ENCODE assay signal across 10 mouse cellular contexts in the genomic region with DNA sequence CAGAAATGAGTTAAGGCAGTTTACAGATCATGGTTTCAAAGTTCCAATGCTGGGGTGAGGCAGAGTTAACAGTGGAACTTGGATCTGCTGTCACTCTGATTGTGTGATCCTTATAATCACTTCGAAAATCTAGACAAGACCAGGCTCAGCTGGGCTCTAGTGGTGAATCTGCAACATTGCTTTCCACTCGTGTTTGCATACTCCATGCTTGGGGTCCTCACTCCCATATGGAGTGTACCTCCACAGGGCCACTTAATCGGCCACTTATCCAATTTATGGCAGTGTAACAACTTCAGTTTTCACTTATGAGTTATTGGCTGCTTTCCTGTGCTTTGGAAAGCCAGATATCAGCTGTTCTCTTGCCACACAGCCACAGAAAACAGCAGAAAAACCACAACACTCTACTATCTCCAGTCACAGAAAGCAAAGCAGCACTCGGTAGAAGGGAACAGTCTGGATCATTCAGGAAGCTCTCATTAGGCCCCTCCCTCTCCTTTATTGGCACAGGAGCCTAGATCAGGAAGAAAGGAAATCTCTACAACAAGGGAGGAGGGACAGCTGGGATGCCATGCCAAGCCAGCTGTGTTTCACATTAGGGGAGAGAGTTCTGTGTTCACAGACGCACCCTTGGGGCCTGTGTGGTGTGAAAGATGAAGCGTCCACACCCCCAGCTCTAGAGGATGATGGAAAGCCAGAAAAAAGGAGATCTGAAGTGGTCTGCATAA.
DNase-seq lines count a peak whose midpoint lies in the region.
"Had no signal": no experiment of that assay in that cellular context is flagged by ENCODE, and none has a peak within 500 bp of the region (broad histone marks: within the 10 kb centered on the region; RNA-seq: fewer than 3 reads in every experiment).

No protein-coding gene starts in this region.

- DNase-seq in heart, adult 18-20 months, result peak; percentile 43 to 66
- no peak for DNase-seq in heart, embryonic 10.5 days (ENCODE audit: low spot score)
- peak; percentile 5 for DNase-seq in urinary bladder, postnatal 14 days (ENCODE audit: low spot score)
- no peak for DNase-seq in urinary bladder, postnatal 4 days (ENCODE audit: low spot score in 2 of 2)
- DNase-seq in heart, postnatal 4 days, result peak; percentile 52
- DNase-seq in adrenal gland, adult 18-20 months (ENCODE audit: low spot score in 2 of 2), result no peak
- no peak for DNase-seq in cerebellum, adult 8-10 months
- no peak for DNase-seq in ovary, postnatal 10 days (ENCODE audit: low spot score)
- DNase-seq: kidney, adult 11 months had no signal

- no peak overlapping the region for H3K4me3 ChIP-seq in heart, embryonic 10.5 days
- H3K4me3 ChIP-seq: midbrain, embryonic 12.5 days had no signal

- no peak overlapping the region for H3K27ac ChIP-seq in heart, embryonic 10.5 days
- H3K27ac ChIP-seq: midbrain, embryonic 12.5 days had no signal

- WGBS in heart, embryonic 10.5 days, result 50% methylated on average over 6 of the region's 6 CpGs

- no peaks in the 10 kb centered on the region for H3K9me3 ChIP-seq in heart, embryonic 10.5 days
- H3K9me3 ChIP-seq: midbrain, embryonic 12.5 days had no signal

- H3K27me3 ChIP-seq in heart, embryonic 10.5 days (ENCODE audit: insufficient read depth, poor library complexity, severe bottlenecking), result peaks cover 12% of the 10 kb centered on the region; the same call in 1 of the 2 replicates
- H3K27me3 ChIP-seq: midbrain, embryonic 12.5 days had no signal

- H3K36me3 ChIP-seq in heart, embryonic 10.5 days, result no peaks in the 10 kb centered on the region
- H3K36me3 ChIP-seq: midbrain, embryonic 12.5 days had no signal

- peaks cover 21% of the 10 kb centered on the region for H3K4me1 ChIP-seq in heart, embryonic 10.5 days

Comparison
In these comparisons a context has a peak if more than half of its experiments do, and no peak if none do; other contexts are left out.
1. DNase-seq: peak in heart, adult 18-20 months (2 of 2), urinary bladder, postnatal 14 days (single experiment) and heart, postnatal 4 days (single experiment); none in heart, embryonic 10.5 days (single experiment), urinary bladder, postnatal 4 days (0 of 2), adrenal gland, adult 18-20 months (0 of 2), cerebellum, adult 8-10 months (single experiment) and ovary, postnatal 10 days (single experiment).